Mouse (Mus musculus) heart, postnatal 10 days (tissue): ENCODE results near the gene Gde1. TPM values are rescaled to one million over a fixed set of nuclear protein-coding genes. Genes with fewer than 3 reads are reported as not detected.

Experiments
- DNase-seq, 2 experiments: peaks; one replicate each; pipeline ENCODE4 v3.0.0; 2021
- intact Hi-C: fragments of 180-260 bp; cut with DNase I; formaldehyde crosslinking; loops from one replicate; pipeline ENCODE4 v1.15.1; 2025
- total RNA-seq, 2 experiments: library from RNA; stranded (reverse); gene quantifications; 2 replicates each; pipeline ENCODE4 v1.2.3; 2021

Gde1 gene
- total RNA-seq: 10 to 100 TPM; 30.0 to 38.2 TPM

GRCm38 (mm10) chr7:118705101-118705961 lies at the start of gene Gde1:
Gde1 (minus strand) TSS chr7:118705778.
- peak; percentile 92 to 93 for DNase-seq
- intact Hi-C loops: no loop called here

- DNase-seq: no peak
- intact Hi-C loops: no loop called here
Observed at GRCm38 (mm10) chr7:118751625-118752024, 46.0 kb upstream of the Gde1 start.

GRCm38 (mm10) chr7:118749706-118750105 lies 44.1 kb upstream of the Gde1 start:
- intact Hi-C loops: no loop called here
- no peak for DNase-seq

- DNase-seq: no peak
- intact Hi-C loops: no loop called here
Observed at GRCm38 (mm10) chr7:118747891-118748672, 42.5 kb upstream of the Gde1 start.

- intact Hi-C loops: no loop called here
- DNase-seq: no peak
Observed at GRCm38 (mm10) chr7:118744766-118745165, 39.2 kb upstream of the Gde1 start.

GRCm38 (mm10) chr7:118742278-118742677 lies 36.7 kb upstream of the Gde1 start:
- intact Hi-C loops: no loop called here
- DNase-seq: no peak

- peak; percentile 97 to 99 for DNase-seq
- intact Hi-C loops: no loop called here
Observed at GRCm38 (mm10) chr7:118740532-118741338, 35.2 kb upstream of the Gde1 start.

GRCm38 (mm10) chr7:118739975-118740531 lies 34.5 kb upstream of the Gde1 start, which contains the start of gene Vps35l:
Vps35l (plus strand) TSS chr7:118740226.
- DNase-seq: peak; percentile 80 to 87
- intact Hi-C loops: loop anchor here (1.0 kb wide), 1 partner anchor 256 kb away; no protein-coding TSS in a partner anchor

GRCm38 (mm10) chr7:118738730-118739129 lies 33.2 kb upstream of the Gde1 start:
- intact Hi-C loops: loop anchor here (1.0 kb wide), 1 partner anchor 258 kb away; no protein-coding TSS in a partner anchor
- DNase-seq: no peak

GRCm38 (mm10) chr7:118733225-118733624 lies 27.6 kb upstream of the Gde1 start:
- DNase-seq: no peak
- intact Hi-C loops: no loop called here

GRCm38 (mm10) chr7:118731781-118732180 lies 26.2 kb upstream of the Gde1 start:
- intact Hi-C loops: no loop called here
- no peak for DNase-seq

GRCm38 (mm10) chr7:118728846-118729587 lies 23.4 kb upstream of the Gde1 start:
- intact Hi-C loops: no loop called here
- no peak for DNase-seq

GRCm38 (mm10) chr7:118725459-118725858 lies 19.9 kb upstream of the Gde1 start:
- DNase-seq: no peak
- intact Hi-C loops: no loop called here

- intact Hi-C loops: no loop called here
- no peak for DNase-seq
Observed at GRCm38 (mm10) chr7:118723927-118724326, 18.3 kb upstream of the Gde1 start.

- no peak for DNase-seq
- intact Hi-C loops: no loop called here
Observed at GRCm38 (mm10) chr7:118718066-118718465, 12.5 kb upstream of the Gde1 start.

GRCm38 (mm10) chr7:118714873-118715272 lies 9.3 kb upstream of the Gde1 start:
- intact Hi-C loops: no loop called here
- DNase-seq: no peak

- peak; percentile 96 to 97 for DNase-seq
- intact Hi-C loops: no loop called here
Observed at GRCm38 (mm10) chr7:118712228-118713173, 6.9 kb upstream of the Gde1 start, which contains the start of gene Ccp110. Ccp110 (plus strand) TSS chr7:118712552.

GRCm38 (mm10) chr7:118710776-118711175 lies 5.2 kb upstream of the Gde1 start:
- no peak for DNase-seq
- intact Hi-C loops: no loop called here
